Mouse (Mus musculus) spleen, adult 2 months (tissue): ENCODE data around the gene Prkar2a.

ENCODE experiments used
- CTCF ChIP-seq: fragments of 200-500 bp; IDR thresholded peaks from 2 replicates; pipeline ENCODE4 v1.5.1; 2011; ENCODE audit warnings: mild to moderate bottlenecking, inconsistent platforms; ENCODE audit not compliant: insufficient read depth, insufficient read length, insufficient replicate concordance; ENCODE audit errors: extremely low read depth
- POLR2A ChIP-seq: fragments of 200-500 bp; IDR thresholded peaks from 2 replicates; pipeline ENCODE4 v1.6.1; 2011; ENCODE audit warnings: low read depth, low read length, inconsistent platforms

DNA sequence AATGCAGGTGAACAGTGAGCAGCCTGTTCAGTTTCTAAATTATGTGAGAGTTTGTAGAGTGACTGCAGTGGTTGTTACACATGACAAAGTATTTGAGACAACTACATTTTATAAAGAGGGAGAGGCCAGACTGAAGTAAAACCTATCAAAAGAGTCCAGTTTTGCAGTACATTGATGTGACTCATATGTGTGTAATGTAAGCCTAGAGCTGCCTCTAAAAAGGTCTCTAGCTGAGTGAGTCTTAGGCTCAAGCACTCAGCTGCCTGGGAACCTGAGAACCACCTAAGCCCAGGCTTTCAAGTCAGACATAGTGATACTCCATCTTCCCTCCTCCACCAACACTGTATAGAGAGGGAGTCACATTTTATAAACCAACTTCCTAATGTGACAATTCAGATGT, 45.5 kb downstream of the Prkar2a start:
- TF ChIP-seq CTCF = no peak
- TF ChIP-seq POLR2A = no peak
